Mouse (Mus musculus): Measurements from ENCODE around the gene Zdhhc14. TPM values are rescaled to one million over a fixed set of nuclear protein-coding genes. Genes with fewer than 3 reads are reported as not detected.

Gene Zdhhc14
- polyA plus RNA-seq, 1 experiment, result 2.4 TPM

- DNase-seq (ENCODE audit: low read depth, low spot score), result no peak
- 92% methylated on average over 4 of the region's 4 CpGs for WGBS
These were observed 6.6 kb downstream of the Zdhhc14 start for GRCm38 (mm10) chr17:5498996-5499395.

DNA sequence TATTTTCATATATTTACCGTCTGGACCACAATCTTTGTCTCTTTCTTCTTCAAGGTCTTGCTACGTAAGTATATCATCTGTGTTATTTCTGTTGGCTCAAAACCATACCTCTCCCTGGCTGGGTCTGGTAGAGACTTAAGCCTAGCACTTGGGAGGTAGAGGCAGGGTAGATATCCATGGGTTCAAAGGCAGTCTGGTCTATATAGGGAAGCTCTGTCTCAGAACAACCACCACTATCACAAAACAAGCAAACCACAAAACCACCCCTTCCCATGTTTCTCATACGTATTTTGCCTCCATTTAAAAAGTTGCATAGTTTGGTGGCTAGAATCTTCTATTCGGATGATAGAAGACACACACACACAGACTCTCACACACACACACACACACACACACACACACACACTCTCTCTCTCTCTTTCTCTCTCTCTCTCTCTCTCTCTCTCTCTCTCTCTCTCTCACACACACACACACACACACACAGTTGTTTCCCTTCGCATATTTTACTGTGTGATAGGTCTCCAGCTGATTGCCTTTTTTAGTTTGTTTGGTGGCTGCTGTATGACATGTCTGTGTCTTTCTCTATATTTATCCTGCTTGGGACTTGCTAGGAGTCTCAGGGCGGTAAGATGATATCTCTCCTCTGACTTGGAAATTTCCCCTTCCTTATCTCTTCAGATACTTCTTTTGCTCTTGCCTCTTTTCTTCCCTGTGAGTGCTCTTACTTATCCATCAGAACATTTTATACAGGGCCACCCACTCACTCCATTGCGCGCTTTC lies 11.8 kb downstream of the Zdhhc14 start:
- DNase-seq (ENCODE audit: low read depth, low spot score), result no peak
- 88% methylated on average over 8 of the region's 8 CpGs for whole genome bisulfite sequencing

DNA sequence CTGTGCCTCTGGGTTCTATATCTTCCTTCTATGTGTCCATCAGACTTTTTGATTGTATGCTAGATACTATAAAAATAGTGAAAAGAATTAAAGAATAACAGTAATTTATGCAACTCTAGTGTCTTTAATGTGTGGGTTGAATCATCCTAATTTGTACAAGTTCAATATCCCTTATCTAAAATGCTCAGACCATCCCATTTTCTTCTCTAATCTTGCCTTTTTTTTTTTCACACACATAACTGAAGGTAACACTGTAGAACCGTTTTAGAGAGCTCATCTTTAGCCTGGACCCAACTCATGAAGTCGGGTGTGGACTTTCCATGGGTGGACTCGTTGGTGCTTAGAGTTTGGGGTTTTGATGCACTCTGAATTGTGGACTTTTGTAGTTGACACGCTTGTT lies 12.6 kb downstream of the Zdhhc14 start:
- DNase-seq (ENCODE audit: low read depth, low spot score), result no peak
- WGBS, result 75% methylated on average over 4 of the region's 4 CpGs

GRCm38 (mm10) chr17:5506553-5506952 lies 14.2 kb downstream of the Zdhhc14 start:
- WGBS, result 50% methylated on average over 7 of the region's 7 CpGs
- DNase-seq (ENCODE audit: low read depth, low spot score), result no peak

GRCm38 (mm10) chr17:5506988-5507387 lies 14.6 kb downstream of the Zdhhc14 start:
- WGBS, result 69% methylated on average over 5 of the region's 5 CpGs

GRCm38 (mm10) chr17:5508030-5508429 lies 15.7 kb downstream of the Zdhhc14 start:
- 89% methylated on average over 4 of the region's 4 CpGs for WGBS

More at GRCm38 (mm10) chr17:5506988-5507387, 14.6 kb downstream of the Zdhhc14 start:
- no peak for DNase-seq (ENCODE audit: low read depth, low spot score)

DNA sequence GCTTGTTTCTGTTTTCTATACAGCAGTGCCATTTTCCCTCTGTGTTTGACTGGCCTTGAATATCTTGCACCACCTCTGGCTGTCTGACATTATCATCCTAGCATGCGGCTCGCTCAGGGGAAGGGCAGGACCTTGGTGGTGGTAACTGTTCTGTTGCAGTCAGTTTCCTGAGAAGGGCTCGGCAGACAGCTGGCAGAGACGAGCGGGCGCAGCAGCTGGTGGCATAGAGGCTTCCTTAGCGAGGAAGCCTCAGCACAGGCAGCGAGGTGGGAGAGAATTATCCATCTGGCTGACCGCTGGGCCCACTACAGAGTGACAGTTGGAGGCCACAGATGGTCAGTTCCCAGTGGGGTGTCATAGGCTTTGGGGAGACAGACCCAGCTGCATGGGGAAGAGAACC lies 18.2 kb downstream of the Zdhhc14 start:
- 90% methylated on average over 9 of the region's 9 CpGs for WGBS

More at GRCm38 (mm10) chr17:5508030-5508429, 15.7 kb downstream of the Zdhhc14 start:
- DNase-seq (ENCODE audit: low read depth, low spot score), result no peak

DNA sequence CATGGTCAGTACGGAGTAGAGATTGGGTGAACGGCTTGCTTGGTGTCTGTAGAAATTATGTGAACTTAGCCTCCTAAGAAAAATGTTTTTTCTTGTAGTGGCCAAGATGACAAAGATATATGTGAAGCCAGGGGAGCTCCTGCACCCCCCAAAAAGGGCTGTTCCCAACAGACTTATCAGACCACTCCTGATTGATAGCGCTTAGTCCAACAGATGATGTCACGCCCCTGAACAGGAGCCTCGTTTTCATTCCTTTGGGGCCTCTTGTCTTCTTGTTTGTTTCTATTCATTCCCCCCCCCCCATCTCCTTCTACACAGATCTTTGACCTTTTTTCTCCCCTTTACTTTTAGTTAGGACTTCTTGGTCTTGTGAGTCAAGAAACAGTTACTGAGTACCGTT lies 19.4 kb downstream of the Zdhhc14 start:
- 77% methylated on average over 6 of the region's 6 CpGs for WGBS
- DNase-seq (ENCODE audit: low read depth, low spot score), result no peak

More for the DNA sequence above, 18.2 kb downstream of the Zdhhc14 start:
- DNase-seq (ENCODE audit: low read depth, low spot score), result no peak

DNA sequence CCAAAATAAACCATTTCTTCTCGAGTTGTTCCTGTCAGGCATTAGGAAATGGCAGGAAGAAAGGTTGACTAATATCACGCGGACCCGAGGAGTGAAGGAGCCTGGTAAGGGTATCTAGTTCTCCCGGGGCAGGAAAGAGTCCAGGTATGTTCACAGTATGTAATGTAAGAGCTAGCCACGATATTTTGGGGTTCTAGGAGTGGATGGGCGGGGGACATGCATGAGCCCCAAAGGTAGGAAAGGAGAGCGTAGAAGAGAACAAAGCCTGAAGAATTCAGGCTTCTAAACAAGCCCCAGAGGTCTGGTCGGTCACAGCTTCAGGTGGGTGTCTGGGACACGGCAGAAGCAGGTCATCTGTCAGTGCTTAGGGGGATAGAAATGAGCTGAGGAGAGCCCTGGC lies 27.1 kb downstream of the Zdhhc14 start:
- DNase-seq (ENCODE audit: low read depth, low spot score), result no peak
- 90% methylated on average over 10 of the region's 10 CpGs for WGBS

DNA sequence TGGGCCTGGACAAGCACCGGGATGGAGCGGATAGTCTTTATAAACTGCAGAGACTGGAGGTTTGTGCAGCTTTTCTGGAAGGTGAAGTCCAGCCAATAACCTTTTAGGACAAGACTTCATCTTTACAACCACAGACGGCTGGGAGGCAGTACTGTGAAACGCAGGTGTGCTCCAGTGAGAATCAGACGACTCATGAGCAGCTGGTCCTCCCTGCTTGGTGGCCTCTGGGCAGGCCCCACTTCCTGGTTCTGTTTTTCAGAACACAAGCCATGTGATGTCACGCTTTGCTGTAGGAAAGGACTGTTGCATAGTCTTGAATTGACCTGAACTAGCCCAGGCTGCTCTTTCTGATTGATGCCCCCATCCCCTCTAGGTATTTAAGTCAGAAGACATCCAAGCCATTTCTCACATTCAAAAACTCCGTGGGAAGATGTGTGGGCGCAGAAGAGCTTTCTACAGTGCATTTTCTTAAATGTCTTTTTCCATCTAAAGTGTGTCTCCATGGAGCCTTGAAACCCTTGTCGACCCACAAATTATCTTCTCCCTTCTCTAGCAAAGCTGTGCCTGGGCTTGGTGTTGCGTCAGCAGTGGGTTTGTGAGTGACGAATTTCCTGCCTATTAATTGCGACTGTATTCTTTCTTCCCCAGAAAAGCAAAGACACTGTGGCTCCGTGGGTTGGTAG lies 27.7 kb downstream of the Zdhhc14 start:
- no peak for DNase-seq (ENCODE audit: low read depth, low spot score)
- 76% methylated on average over 13 of the region's 13 CpGs for whole genome bisulfite sequencing

- 80% methylated on average over 1 of the region's 1 CpGs for WGBS
- no peak for DNase-seq (ENCODE audit: low read depth, low spot score)
These were observed 29.2 kb downstream of the Zdhhc14 start for GRCm38 (mm10) chr17:5521532-5521931.

- 93% methylated on average over 6 of the region's 6 CpGs for WGBS
- no peak for DNase-seq (ENCODE audit: low read depth, low spot score)
These were observed 37.2 kb downstream of the Zdhhc14 start for GRCm38 (mm10) chr17:5529552-5529951.

- WGBS, result 90% methylated on average over 5 of the region's 5 CpGs
- no peak for DNase-seq (ENCODE audit: low read depth, low spot score)
These were observed 40.5 kb downstream of the Zdhhc14 start for GRCm38 (mm10) chr17:5532816-5533215.

- WGBS, result 65% methylated on average over 4 of the region's 4 CpGs
These were observed 43.0 kb downstream of the Zdhhc14 start for GRCm38 (mm10) chr17:5535357-5535756.

GRCm38 (mm10) chr17:5536259-5537094 lies 44.1 kb downstream of the Zdhhc14 start:
- WGBS, result 69% methylated on average over 11 of the region's 12 CpGs

More at GRCm38 (mm10) chr17:5535357-5535756, 43.0 kb downstream of the Zdhhc14 start:
- no peak for DNase-seq (ENCODE audit: low read depth, low spot score)

GRCm38 (mm10) chr17:5537095-5537575 lies 44.8 kb downstream of the Zdhhc14 start:
- WGBS, result 77% methylated on average over 11 of the region's 11 CpGs
- no peak for DNase-seq (ENCODE audit: low read depth, low spot score)

More at GRCm38 (mm10) chr17:5536259-5537094, 44.1 kb downstream of the Zdhhc14 start:
- no peak for DNase-seq (ENCODE audit: low read depth, low spot score)

DNA sequence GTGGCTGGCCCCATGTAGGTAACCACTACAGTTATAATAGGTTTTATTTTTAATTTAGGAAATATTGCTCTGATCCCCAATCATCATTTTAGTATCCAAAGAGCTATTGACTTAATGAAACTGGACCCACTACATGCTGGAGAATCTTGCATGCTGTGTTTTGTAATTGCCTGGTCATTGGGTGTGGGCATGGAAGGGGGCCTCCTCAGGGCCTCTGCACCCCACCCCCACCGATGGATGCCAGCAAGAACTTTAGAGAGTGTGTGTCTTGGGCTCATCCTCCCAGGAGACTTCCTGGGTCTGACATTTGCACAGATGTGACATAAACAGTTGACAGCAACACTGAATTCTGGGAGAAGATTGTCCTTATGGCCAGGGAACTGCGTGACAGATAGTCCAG lies 49.8 kb downstream of the Zdhhc14 start:
- DNase-seq (ENCODE audit: low read depth, low spot score), result no peak
- WGBS, result 89% methylated on average over 2 of the region's 2 CpGs

DNA sequence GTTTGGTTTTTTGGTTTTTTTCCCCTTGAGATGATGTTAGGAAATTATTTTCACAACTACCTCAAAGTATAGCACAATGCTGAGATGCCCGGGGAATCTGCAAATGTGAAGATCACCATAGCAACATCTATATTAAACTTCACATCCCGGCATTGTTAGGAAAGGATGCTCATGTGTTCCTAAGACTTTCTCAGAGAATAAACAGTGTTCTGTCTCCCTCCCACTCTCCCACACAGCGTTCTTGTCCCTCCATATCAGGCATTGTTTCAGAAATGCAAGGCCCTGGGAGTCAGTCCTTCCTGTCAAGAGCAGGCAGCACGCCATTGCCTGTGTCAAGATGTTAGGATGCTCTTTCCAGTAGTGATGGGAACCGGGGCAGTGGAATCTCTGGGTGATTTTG lies 51.7 kb downstream of the Zdhhc14 start:
- DNase-seq (ENCODE audit: low read depth, low spot score), result no peak
- 75% methylated on average over 5 of the region's 5 CpGs for WGBS

GRCm38 (mm10) chr17:5545065-5545464 lies 52.7 kb downstream of the Zdhhc14 start:
- WGBS, result 96% methylated on average over 2 of the region's 2 CpGs
- no peak for DNase-seq (ENCODE audit: low read depth, low spot score)

- WGBS, result 62% methylated on average over 2 of the region's 2 CpGs
- DNase-seq (ENCODE audit: low read depth, low spot score), result no peak
These were observed 56.2 kb downstream of the Zdhhc14 start for GRCm38 (mm10) chr17:5548546-5548945.
